Mouse (Mus musculus): ENCODE measurements around the gene Phactr2.

Gene Phactr2

GRCm38 (mm10) chr10:13275152-13275551 lies 199.1 kb downstream of the Phactr2 start:
- DNase-seq (ENCODE audit: low spot score in 2 of 2), result no peak

- DNase-seq (ENCODE audit: low spot score in 2 of 2), result no peak
Measured at GRCm38 (mm10) chr10:13274699-13275098, 199.5 kb downstream of the Phactr2 start.

- no peak for DNase-seq (ENCODE audit: low spot score in 2 of 2)
Measured at GRCm38 (mm10) chr10:13273756-13274155, 200.5 kb downstream of the Phactr2 start.

GRCm38 (mm10) chr10:13271716-13272115 lies 202.5 kb downstream of the Phactr2 start:
- DNase-seq (ENCODE audit: low spot score in 2 of 2), result no peak

- DNase-seq (ENCODE audit: low spot score in 2 of 2), result no peak
Measured at GRCm38 (mm10) chr10:13271099-13271498, 203.1 kb downstream of the Phactr2 start.

- DNase-seq (ENCODE audit: low spot score in 2 of 2), result no peak
Measured at GRCm38 (mm10) chr10:13270270-13270669, 203.9 kb downstream of the Phactr2 start.

GRCm38 (mm10) chr10:13259251-13259650 lies 215.0 kb downstream of the Phactr2 start:
- no peak for DNase-seq (ENCODE audit: low spot score in 2 of 2)

- no peak for DNase-seq (ENCODE audit: low spot score in 2 of 2)
Measured at GRCm38 (mm10) chr10:13256196-13256595, 218.0 kb downstream of the Phactr2 start.

GRCm38 (mm10) chr10:13250280-13250679 lies 223.9 kb downstream of the Phactr2 start:
- DNase-seq (ENCODE audit: low spot score in 2 of 2), result no peak

GRCm38 (mm10) chr10:13249126-13249525 lies 225.1 kb downstream of the Phactr2 start:
- DNase-seq (ENCODE audit: low spot score in 2 of 2), result no peak

- DNase-seq (ENCODE audit: low spot score in 2 of 2), result no peak
Measured at GRCm38 (mm10) chr10:13245714-13246113, 228.5 kb downstream of the Phactr2 start.

- no peak for DNase-seq (ENCODE audit: low spot score in 2 of 2)
Measured at GRCm38 (mm10) chr10:13244192-13244591, 230.0 kb downstream of the Phactr2 start.

- no peak for DNase-seq (ENCODE audit: low spot score in 2 of 2)
Measured at GRCm38 (mm10) chr10:13240431-13240830, 233.8 kb downstream of the Phactr2 start.

- no peak for DNase-seq (ENCODE audit: low spot score in 2 of 2)
Measured at GRCm38 (mm10) chr10:13238188-13238587, 236.0 kb downstream of the Phactr2 start.

GRCm38 (mm10) chr10:13236866-13237265 lies 237.3 kb downstream of the Phactr2 start:
- DNase-seq (ENCODE audit: low spot score in 2 of 2), result no peak

- no peak for DNase-seq (ENCODE audit: low spot score in 2 of 2)
Measured at GRCm38 (mm10) chr10:13234503-13234902, 239.7 kb downstream of the Phactr2 start.

- DNase-seq (ENCODE audit: low spot score in 2 of 2), result no peak
Measured at GRCm38 (mm10) chr10:13233941-13234340, 240.3 kb downstream of the Phactr2 start.

GRCm38 (mm10) chr10:13233143-13233622 lies 241.0 kb downstream of the Phactr2 start:
- no peak for DNase-seq (ENCODE audit: low spot score in 2 of 2)

GRCm38 (mm10) chr10:13232443-13233142 lies 241.6 kb downstream of the Phactr2 start:
- no peak for DNase-seq (ENCODE audit: low spot score in 2 of 2)

GRCm38 (mm10) chr10:13230716-13231115 lies 243.5 kb downstream of the Phactr2 start:
- no peak for DNase-seq (ENCODE audit: low spot score in 2 of 2)

GRCm38 (mm10) chr10:13225377-13226063 lies 248.7 kb downstream of the Phactr2 start:
- DNase-seq (ENCODE audit: low spot score in 2 of 2), result no peak

GRCm38 (mm10) chr10:13222135-13222534 lies 252.1 kb downstream of the Phactr2 start:
- DNase-seq (ENCODE audit: low spot score in 2 of 2), result no peak

GRCm38 (mm10) chr10:13220061-13220460 lies 254.2 kb downstream of the Phactr2 start:
- no peak for DNase-seq (ENCODE audit: low spot score in 2 of 2)
